Mouse (Mus musculus) Muller cell, postnatal 12 days (primary cell): Measurements from ENCODE around the gene Trim38.

Source experiments
- DNase-seq: peaks from one replicate; pipeline ENCODE4 v3.0.0-alpha.2; 2015; ENCODE audit errors: inconsistent ontology term

Gene Trim38

DNA sequence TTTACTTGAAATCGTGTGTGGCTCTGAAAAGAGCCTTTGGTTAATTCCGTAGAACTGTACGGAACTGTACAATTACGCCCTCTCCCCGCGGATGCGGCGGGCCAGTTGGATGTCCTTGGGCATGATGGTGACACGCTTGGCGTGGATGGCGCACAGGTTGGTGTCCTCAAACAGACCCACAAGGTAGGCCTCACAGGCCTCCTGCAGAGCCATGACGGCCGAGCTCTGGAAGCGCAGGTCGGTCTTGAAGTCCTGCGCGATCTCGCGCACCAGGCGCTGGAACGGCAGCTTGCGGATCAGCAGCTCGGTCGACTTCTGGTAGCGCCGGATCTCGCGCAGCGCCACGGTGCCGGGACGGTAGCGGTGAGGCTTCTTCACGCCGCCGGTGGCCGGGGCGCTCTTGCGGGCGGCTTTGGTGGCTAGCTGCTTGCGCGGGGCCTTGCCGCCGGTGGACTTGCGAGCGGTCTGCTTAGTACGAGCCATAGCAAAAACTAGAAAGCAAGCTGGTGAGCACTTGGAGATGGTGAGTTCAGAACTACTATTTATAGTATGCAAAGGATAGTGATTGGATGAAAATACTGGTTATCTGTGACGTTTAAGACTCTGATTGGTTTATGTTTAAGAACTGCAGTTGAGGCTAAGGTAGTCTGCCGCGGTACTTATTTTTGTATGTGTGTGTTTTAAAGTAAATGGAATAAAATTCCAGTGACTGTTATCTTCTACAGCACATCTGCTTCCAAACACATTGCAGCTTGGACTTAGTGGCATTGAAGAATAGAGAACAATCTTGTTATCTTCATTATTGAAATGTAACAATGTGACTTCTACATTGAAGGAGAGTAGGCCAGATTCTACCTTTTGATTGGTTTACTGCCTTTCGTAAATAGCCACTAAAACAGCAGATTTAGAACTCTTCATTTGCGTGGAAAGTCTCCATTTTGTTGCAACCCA lies 7.6 kb upstream of the Trim38 start, which contains the start of gene Hist1h3a:
Hist1h3a (minus strand) TSS at position 516 of the 951 bp plus-strand sequence.
- DNase-seq, result peak; percentile 80

DNA sequence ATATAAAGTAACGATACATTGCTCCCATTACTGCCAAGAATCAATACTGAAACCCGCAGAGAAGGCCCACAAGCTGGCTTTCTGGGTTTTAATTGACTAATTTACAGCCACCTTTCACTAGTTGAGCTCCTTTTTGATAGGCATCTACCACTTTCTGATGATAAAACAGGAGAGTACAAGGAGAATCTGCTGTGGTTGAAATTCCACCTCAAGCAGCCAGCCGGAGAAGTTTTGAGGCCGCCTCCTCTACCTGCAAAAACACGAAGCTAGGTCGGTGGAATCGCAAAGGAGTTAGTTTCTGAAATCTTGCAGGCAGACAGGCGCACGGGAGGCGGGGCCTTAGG lies 6.5 kb upstream of the Trim38 start:
- no peak for DNase-seq

DNA sequence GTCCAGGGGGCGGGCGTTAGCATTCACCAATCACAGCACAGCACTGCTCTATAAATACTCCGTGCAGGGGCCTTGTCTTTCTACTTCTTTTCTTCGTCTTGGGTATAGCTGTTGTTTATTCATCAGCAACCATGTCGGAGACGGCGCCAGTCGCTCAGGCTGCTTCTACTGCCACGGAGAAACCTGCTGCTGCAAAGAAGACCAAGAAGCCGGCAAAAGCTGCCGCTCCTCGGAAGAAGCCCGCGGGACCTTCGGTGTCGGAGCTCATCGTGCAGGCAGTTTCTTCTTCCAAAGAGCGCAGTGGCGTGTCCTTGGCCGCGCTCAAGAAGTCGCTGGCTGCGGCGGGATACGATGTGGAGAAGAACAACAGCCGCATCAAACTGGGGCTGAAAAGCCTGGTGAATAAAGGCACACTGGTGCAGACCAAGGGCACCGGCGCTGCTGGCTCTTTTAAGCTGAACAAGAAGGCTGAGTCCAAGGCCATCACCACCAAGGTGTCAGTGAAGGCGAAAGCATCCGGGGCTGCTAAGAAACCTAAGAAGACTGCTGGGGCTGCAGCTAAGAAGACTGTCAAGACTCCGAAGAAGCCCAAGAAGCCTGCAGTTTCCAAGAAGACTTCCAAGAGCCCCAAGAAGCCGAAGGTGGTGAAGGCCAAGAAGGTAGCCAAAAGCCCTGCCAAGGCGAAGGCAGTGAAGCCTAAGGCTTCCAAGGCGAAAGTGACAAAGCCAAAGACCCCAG lies 6.0 kb upstream of the Trim38 start, which contains the start of gene Hist1h1a:
Hist1h1a (plus strand) TSS at position 81 of the 738 bp plus-strand sequence.
- DNase-seq, result peak; percentile 92

DNA sequence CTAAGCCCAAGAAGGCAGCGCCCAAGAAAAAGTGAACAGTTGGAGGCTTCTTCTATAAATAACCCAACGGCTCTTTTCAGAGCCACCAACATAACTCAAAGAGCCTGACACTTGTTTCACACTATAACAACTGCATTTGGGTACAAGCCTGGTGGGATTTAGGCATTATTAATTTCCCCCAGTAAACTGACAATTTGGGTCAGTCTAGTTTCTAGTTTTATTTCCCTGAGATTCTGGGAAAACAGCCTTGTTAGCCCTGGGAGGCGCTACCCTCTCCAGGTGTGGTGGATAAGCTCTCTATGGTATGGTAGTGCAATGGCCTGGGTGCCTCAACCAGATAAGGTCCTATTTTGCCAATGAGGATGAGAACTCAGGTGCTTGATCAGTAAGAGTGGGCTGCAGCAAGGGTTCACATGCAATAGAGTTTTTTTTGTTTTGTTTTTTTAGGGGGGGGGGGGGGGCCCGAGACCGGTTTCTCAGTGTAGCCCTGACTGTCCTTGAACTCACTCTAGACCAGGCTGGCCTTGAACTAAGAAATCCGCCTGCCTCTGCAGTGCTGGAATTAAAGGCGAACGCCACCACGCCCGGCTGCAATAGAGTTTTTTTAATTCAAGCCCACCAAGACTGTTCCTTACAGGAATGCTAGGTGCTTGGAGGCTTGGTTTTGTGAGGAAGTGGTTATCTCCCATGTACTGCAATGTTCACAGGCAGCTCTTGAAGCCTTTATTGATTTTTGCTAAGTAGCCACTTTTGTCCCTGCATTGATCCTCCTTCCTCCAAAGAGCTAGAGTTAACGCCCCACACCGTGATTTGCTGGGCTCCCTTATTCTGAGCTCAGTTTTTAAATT lies 5.2 kb upstream of the Trim38 start:
- no peak for DNase-seq

DNA sequence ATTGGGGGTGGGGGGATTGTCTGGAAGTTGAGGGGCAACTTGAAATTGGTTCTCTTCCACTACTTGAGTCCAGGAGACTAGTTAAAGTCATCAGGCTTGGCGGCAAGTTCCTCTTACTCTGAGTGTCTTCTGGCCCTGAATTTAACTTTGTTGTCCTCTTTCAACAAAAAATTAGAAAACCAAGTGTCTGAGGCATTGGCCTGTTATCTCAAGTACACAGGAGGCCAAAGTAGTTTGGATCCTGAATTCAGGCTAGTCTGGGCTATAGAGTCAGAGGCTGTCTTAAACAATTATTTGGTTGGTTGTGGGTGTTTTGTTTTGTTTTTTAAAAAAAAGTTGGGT lies 4.6 kb upstream of the Trim38 start:
- no peak for DNase-seq

DNA sequence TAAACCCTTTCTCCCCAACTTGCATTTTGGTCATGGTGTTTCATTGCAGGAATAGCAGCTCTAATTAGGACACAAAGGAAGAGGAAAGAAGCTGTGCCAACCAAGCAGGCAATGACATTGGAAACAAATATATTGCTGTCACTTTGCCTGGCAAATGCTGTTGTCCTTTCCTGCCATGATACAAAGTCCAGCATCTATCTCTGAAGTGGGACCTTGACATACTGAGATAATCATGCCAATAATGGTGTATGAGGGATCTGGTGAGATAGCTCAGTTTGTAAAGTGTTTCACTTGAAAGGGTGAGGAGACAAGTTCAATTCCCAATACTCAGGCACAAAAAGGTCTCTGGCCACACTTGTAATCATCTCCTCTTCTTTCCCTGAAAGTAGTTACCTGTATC lies 2.9 kb upstream of the Trim38 start:
- no peak for DNase-seq

DNA sequence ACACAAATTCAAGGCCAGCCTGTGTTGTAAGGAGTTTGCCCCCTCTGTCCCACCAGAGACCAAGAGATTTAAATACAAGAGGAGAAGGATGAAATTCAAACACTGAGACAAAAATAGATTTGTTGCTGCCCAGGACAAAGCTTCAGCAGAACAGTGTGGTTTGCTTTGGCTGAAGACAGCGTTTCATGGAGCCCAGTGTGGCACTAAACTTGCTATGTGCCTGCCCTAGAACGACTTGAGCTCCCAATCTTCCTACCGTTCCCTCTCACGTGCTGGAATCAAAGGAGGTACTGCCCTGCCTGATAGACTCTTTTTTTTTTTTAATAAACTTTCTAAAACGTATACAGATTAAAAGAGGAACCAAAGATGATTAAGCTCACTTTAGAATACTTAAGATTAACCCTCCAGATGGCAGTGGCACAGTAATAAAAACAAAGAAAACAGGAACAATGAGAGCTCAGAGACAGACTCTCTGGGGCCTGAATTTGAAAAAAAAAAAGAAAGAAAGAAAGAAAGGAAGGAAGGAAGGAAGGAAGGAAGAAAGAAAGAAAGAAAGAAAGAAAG lies 797 bp upstream of the Trim38 start:
- DNase-seq, result no peak

DNA sequence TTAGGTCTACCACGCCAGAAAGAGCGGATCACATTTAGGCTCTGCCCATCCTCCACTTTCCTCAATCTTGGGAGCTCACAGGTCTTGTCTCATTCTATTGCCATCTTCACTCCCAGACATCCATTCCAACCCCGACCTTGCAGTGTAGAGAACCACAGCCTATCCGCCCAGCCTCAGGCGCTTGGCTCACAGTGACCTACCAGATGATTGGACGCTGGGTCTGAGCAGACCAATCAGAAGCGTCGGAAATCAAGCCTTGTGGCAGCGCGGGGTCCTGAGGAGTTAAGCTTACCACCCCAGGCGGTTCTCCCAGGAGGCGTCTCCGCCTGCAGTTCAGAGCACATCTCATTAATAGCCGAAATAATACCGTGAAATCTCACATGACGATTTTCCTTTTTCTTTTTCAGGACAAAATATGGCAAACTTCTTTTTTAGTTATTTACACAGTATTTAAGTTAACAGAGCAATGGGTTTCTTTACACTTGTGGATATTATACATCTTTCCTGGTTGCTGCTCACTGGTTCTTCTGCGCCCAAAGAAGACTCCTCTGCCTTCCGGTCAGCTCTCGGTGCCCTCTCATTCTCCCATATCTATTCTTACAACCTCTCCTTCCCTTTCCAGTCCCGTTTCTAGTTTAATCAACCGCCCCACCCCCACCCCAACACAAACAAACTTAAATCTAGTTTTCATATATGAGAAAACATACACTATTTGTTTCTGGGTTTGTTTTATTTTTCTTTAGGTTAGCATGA lies 3.0 kb downstream of the Trim38 start:
- DNase-seq, result peak; percentile 41

DNA sequence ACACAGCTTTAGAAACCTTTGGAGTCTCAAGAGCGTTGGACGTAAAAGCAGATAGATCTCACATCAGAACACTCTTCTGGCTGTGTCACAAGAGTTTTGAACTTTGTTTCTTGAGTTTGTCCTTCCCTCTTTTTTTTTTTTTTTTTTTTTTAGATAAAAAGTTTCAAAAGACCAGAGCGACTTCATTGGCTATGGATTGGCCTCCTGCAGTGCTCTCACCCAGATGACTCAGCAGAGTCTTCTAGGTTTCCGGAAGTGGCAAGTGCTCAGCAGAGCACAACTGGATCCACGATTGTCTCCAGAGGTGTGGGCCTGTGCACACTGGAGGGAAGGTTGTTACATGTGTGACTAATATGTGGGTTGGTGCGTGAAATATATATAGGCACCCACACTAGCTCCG lies 8.6 kb downstream of the Trim38 start:
- no peak for DNase-seq

DNA sequence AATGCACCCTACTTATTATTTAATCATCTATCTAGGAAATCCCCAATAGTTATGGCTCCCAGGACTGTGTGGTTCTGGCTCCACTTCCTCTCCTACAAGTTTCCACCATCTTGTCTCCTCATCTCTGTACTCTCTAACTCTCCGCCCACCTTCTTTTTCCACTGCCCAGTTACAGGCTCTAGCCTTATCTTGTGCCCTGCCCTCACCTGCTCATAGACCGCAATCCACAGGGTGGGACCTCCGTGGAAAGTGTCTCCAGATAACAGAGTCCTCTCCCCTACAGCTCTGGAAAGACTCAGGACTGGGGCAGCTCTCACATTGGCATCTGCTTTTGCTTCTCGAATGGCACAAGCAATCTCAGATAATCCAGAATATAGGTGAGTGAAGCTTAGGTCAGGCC lies 9.3 kb downstream of the Trim38 start:
- no peak for DNase-seq

DNA sequence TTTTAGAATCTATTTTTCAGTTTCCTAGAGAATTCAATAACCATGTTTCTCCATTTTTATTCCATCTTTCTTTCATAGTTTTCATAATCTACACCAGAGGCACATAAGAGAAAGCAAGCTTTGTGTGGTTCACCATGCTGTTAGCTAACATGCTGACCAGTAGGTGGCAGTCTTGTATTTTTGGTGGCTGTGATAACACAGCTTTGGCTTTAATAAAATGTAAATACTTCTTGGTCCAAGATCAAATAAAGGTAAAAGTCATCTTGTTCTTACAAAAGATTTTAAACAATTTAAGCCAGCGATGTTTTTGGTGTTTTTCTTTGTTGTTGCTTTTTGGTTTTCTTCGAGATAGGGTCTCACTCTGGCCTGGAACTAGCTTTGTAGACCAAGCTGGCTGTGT lies 22.8 kb downstream of the Trim38 start:
- DNase-seq, result peak; percentile 24

DNA sequence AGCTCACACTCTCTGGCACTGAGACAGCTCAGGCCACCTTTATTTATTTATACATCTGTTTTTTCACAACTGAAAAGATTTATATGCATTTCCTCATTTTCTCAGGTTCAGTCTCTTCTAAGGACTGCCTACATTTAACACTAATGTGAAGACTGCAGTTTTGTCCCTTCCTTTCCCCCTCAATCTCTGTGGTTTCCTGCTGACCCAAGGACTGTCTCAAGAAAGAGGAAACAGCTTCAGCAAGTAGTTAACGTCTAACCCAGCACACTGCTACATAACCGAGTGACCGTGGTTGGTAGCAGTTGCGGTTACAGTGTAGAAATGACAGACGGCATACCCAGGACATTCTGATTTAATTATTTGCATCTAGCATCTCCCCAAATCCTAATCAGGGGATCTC lies 29.7 kb downstream of the Trim38 start:
- DNase-seq, result no peak

DNA sequence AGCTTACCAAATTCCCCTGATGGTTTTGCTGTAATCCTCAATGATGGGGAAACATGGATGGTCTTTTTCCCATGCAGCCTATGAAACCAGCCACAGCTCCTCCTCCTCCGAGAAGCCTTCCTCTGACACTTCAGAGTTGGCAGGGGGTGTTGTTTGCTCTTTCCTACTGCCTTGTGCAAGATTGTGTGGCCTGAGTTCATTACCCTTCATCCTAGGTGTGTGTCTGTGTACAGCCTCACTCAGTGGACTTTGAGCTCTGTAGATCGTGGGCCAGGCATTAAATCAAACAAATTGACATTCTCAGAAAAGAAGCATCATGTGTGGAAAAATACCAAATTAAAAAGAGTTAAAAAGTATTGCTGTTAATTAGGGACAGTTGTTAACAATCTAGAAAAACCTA lies 34.8 kb downstream of the Trim38 start:
- DNase-seq, result no peak

DNA sequence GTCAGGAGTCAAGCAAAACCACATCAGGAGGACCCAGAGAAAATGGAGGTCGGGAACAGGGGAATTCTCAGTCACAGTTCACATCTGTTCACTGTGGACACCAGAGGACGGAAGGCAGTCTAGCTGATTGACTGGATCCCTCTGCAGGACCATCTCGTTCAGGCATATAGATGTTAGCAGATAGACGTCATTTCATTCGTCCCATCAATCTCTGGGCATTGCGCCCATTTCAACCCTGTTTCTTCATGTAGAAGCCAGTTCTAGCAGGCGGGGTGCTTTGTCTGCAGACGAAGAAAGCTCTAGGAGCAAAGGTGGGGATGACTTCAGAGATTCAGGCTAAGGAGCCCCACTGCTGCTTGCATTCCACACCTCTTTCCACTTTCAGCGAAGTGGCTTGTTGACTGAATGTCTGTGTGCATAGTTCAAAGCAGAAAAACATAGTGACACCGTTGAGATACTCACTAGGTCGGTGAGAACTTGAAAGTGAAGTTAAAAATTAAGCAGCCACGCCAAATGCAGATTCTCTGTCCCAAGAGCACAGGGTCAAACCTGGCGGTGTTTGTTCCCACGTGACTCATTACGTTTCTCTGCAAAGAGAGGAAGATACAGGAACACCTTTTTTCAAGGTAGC lies 36.8 kb downstream of the Trim38 start, which contains the start of gene Slc17a2:
Slc17a2 (plus strand) TSS at position 572 of the 631 bp plus-strand sequence.
- no peak for DNase-seq

DNA sequence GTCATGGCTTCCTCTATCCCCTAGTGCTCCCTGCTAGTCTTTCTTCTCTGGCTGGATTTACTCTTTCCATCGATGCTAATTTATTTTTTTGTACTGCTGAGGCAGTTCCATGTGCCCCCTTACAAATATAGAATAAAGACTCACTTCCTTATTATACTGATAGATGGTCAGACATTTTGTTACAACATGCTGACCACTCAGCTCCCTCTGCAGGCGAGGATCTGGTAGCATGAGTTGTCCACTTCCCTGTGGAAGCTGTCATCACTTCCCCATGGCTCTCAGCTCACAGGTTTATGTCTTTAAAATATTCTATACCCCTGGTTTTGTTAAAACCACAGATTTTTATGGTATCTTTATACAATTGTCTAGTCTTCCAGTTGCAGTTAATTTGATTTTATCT lies 46.4 kb downstream of the Trim38 start:
- no peak for DNase-seq

DNA sequence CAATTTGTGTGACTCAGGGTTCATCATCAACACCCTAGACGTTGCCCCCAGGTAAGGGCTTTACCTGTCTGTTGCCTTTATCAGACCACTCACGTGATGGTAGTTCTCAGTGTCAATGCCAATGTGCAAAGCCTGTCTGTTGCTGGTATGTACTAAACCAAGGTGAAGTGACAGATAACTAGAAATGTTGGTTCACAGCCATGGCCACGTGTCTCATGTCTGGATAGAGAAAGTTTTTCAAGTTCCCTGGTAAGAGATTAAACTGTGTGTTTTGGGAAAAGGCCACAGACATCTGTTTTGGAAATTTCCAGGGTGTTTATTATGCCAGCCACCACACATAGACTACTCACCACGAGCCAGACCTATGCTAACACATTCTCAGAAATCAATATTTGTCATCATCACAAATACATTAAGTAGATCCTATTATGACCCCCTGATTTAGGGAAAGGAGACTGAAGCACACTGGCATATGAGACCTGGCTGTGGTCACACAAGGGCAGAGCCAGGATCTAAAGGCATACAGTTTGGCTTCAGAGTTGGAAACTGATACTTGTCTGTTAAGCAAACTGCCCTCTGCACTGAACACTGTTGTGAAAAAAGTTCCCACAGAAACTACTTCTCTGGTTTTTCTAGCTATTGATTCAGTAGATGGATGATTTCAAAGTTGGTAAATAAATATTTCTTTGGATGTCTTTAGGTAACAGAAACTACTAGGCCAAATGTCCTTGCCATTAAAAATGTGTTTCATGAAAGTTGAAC lies 50.6 kb downstream of the Trim38 start:
- no peak for DNase-seq

DNA sequence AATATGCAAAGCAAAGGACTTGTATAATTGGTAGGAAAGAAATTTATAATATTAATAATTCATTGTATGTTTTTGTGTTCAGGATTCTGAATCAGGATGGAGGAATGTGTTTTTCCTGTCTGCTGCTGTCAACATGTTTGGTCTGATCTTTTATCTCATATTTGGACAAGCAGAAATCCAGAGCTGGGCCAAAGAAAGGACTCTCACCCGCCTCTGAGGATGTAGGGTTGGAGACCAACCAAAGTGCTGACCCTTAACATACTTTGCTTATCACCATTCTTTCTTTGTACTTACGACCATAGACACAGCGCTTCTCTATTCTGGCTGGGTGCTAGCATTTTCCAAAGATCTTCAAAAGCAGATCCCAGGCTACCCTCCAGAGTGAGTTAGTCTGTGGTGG lies 52.5 kb downstream of the Trim38 start:
- DNase-seq, result no peak

DNA sequence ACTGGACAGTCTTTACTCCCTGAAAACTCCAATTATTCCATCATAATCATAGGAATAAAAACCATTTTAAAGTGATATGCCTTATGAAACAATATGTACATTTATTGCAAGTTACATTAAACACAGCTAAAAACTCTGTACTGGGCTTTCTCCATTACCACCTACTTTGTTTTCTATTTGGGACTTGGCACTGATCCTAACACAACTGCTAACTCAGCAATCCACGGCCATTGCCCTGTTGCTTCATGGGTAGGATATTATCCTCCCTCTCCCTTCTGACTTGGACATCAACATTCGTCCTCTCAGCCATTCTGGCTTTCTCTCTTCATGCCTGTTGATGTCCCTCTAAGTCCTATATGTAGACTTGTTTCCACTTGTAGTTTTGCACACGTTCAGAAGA lies 56.9 kb downstream of the Trim38 start:
- no peak for DNase-seq

DNA sequence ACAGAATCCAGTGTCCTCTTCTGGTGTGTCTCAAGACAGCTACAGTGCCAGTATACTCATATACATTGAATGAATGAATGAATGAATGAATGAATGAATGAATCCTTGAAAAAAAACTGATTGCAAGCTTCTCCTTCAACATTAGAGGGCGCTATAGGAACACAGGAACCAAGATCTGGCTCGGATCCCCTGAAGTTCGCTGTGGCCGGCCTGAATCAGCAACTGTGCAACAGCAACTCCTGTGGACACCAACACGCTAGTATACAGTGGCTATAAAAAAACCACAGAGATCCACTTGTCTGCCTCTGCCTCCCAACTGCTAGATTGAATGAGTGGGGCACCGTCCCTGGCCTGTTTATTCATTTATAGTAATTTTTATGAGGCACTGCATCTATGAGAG lies 63.3 kb downstream of the Trim38 start:
- peak; percentile 56 for DNase-seq

DNA sequence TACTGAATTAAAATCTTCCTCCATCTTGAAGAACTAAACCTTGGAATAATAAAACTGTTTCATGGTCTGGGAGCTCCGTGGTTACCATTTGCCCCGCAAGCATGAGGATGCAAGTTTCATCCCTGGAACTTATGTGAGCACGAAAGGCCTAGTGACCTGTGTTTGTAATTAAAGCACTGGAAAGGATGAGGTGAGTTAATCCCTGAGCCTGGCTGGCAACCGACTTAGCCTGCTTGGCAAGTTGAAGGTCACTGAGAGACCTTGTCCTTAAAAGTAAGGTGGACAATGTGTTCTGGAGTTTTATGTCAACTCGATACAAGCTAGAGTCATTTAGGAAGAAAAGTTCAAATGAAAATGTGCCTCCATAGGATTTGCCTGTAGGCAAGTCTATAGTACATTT lies 65.1 kb downstream of the Trim38 start:
- DNase-seq, result no peak
